Mouse (Mus musculus) embryonic fibroblast, embryonic 13.5 days (primary cell): ENCODE measurements around the gene Atxn7l1.

Experiments
- CTCF ChIP-seq: IDR thresholded peaks from 2 replicates; pipeline ENCODE4 v1.5.1; 2011; ENCODE audit warnings: mild to moderate bottlenecking, control low read depth, low read length, moderate library complexity, borderline replicate concordance; ENCODE audit not compliant: insufficient read depth
- POLR2A ChIP-seq: IDR thresholded peaks from 2 replicates; pipeline ENCODE4 v1.6.1; 2011; ENCODE audit warnings: low read depth, mild to moderate bottlenecking, control low read depth, low read length, moderate library complexity

GRCm38 (mm10) chr12:33359878-33360482 is 212.5 kb downstream of the Atxn7l1 start:
- TF ChIP-seq POLR2A = no peak
- no peak for TF ChIP-seq CTCF
